Mouse (Mus musculus) liver, embryonic 12.5 days (tissue): Measurements from ENCODE around the gene Cpd. TPM values are rescaled to one million over a fixed set of nuclear protein-coding genes. Genes with fewer than 3 reads are reported as not detected.

Experiments used
- ATAC-seq: fragments of 200-750 bp; cut with Nextera tagmentation; 2 replicates; pipeline ENCODE4 v1.8.0; 2017; ENCODE audit warnings: moderate number of reproducible peaks, mild to moderate bottlenecking, moderate library complexity
- H3K27ac ChIP-seq: fragments of 300-500 bp; sonication (generic); 2 replicates; pipeline ENCODE4 v1.5.1; 2016; ENCODE audit warnings: mild to moderate bottlenecking
- H3K27me3 ChIP-seq: fragments of 300-500 bp; sonication (generic); replicated peaks from 2 replicates; pipeline ENCODE4 v1.6.1; 2016; ENCODE audit warnings: mild to moderate bottlenecking, moderate library complexity
- H3K36me3 ChIP-seq: fragments of 300-500 bp; sonication (generic); 2 replicates; pipeline ENCODE4 v1.6.1; 2016; ENCODE audit warnings: mild to moderate bottlenecking, moderate library complexity
- H3K4me1 ChIP-seq: fragments of 300-500 bp; sonication (generic); 2 replicates; pipeline ENCODE4 v1.6.1; 2016
- H3K4me2 ChIP-seq: fragments of 300-500 bp; sonication (generic); 2 replicates; pipeline ENCODE4 v1.6.1; 2016; ENCODE audit warnings: mild to moderate bottlenecking, moderate library complexity
- H3K4me3 ChIP-seq: fragments of 300-500 bp; sonication (generic); 2 replicates; pipeline ENCODE4 v1.5.1; 2016; ENCODE audit warnings: mild to moderate bottlenecking, moderate library complexity
- H3K9ac ChIP-seq: fragments of 300-500 bp; sonication (generic); 2 replicates; pipeline ENCODE4 v1.6.1; 2016; ENCODE audit warnings: mild to moderate bottlenecking, moderate library complexity
- H3K9me3 ChIP-seq: fragments of 300-500 bp; sonication (generic); replicated peaks from 2 replicates; pipeline ENCODE4 v1.6.1; 2016; ENCODE audit warnings: mild to moderate bottlenecking, moderate library complexity
- WGBS: fragments of 180-500 bp; shearing (Covaris S2); methylation state at CpG from one replicate; pipeline ENCODE4 v1.1.7; 2016; ENCODE audit not compliant: insufficient replicate concordance; 5-methylcytosine and 5-hydroxymethylcytosine counted together
- polyA plus RNA-seq: library from polyadenylated mRNA; unstranded; fragments of >200 nt; fragmentation: Nextera tagmentation; extraction: Ambion mirVana; gene quantifications from 2 replicates; pipeline ENCODE4 v1.2.1, GENCODE M21; 2016

The Cpd gene
- polyA plus RNA-seq, 1 experiment from 2014 or later: 11.3 TPM

GRCm38 (mm10) chr11:76730650-76731049 is 116.2 kb downstream of the Cpd start:
- H3K9me3 ChIP-seq: no peaks in the 10 kb centered on the region
- H3K36me3 ChIP-seq: peaks cover 77% of the 10 kb centered on the region
- ATAC-seq: no peak

More at GRCm38 (mm10) chr11:76730650-76731049, 116.2 kb downstream of the Cpd start:
- H3K4me1 ChIP-seq: no peaks in the 10 kb centered on the region
- H3K27me3 ChIP-seq: no peaks in the 10 kb centered on the region
- no peak overlapping the region for H3K4me3 ChIP-seq
- no peak overlapping the region for H3K4me2 ChIP-seq
- H3K27ac ChIP-seq: no peak overlapping the region
- WGBS: 69% methylated on average over 3 of the region's 3 CpGs
- no peak overlapping the region for H3K9ac ChIP-seq

Other genes with a start within 250 kb of the Cpd start
- 5.8 and 7.4 TPM in 2 replicates for gene Abr, start 224.7 kb downstream of the Cpd start, polyA plus RNA-seq
- not detected in 2 replicates for gene Bhlha9, start 174.5 kb downstream of the Cpd start, polyA plus RNA-seq
- gene Trarg1, start 167.2 kb downstream of the Cpd start, polyA plus RNA-seq: not detected in 2 replicates
- gene Gosr1, start 83.4 kb downstream of the Cpd start, polyA plus RNA-seq: 13.2 and 15.2 TPM in 2 replicates
- 0.10 TPM in 1 of 2 replicates, not detected in the other for gene Tmigd1, start 55.1 kb upstream of the Cpd start, polyA plus RNA-seq
- gene Blmh, start 77.8 kb upstream of the Cpd start, polyA plus RNA-seq: 77.3 and 79.2 TPM in 2 replicates
- 2.2 and 2.8 TPM in 2 replicates for gene Slc6a4, start 151.6 kb upstream of the Cpd start, polyA plus RNA-seq
- 34.9 and 37.1 TPM in 2 replicates for gene Nsrp1, start 231.4 kb upstream of the Cpd start, polyA plus RNA-seq